Mouse (Mus musculus) 3T3-L1 (cell line): ENCODE data around the gene Etfdh.
"Not testable (repeated sequence)": the region's sequence is repeated elsewhere in the genome, so short reads cannot be mapped to it uniquely, and the experiment has no call there.

ENCODE experiments used
- DNase-seq: peaks from one replicate; pipeline ENCODE4 v3.0.0-alpha.2; 2015; ENCODE audit warnings: low read depth, low spot score

Gene Etfdh

GRCm38 (mm10) chr3:79577606-79578005 is 51.7 kb downstream of the Etfdh start:
- DNase-seq = no peak

GRCm38 (mm10) chr3:79576865-79577264 is 52.4 kb downstream of the Etfdh start:
- DNase-seq = no peak

GRCm38 (mm10) chr3:79576468-79576816 is 52.9 kb downstream of the Etfdh start:
- no peak for DNase-seq

GRCm38 (mm10) chr3:79575576-79576467 is 53.5 kb downstream of the Etfdh start:
- DNase-seq = peak; percentile 24

GRCm38 (mm10) chr3:79574336-79574735 is 55.0 kb downstream of the Etfdh start:
- no peak for DNase-seq

- DNase-seq = not testable (repeated sequence)
These were observed 55.9 kb downstream of the Etfdh start for GRCm38 (mm10) chr3:79573376-79573775.

GRCm38 (mm10) chr3:79572399-79572798 is 56.9 kb downstream of the Etfdh start:
- no peak for DNase-seq

GRCm38 (mm10) chr3:79569351-79569681 is 60.0 kb downstream of the Etfdh start:
- DNase-seq = no peak

- DNase-seq = no peak
These were observed 60.5 kb downstream of the Etfdh start for GRCm38 (mm10) chr3:79568629-79569350.

GRCm38 (mm10) chr3:79567703-79568362 is 61.5 kb downstream of the Etfdh start, which contains the start of gene Fnip2:
Gene Fnip2, minus strand, starts transcription at chr3:79567796.
- peak; percentile 96 for DNase-seq

- DNase-seq = peak; percentile 43
These were observed 62.3 kb downstream of the Etfdh start for GRCm38 (mm10) chr3:79566716-79567691.

- DNase-seq = no peak
These were observed 64.3 kb downstream of the Etfdh start for GRCm38 (mm10) chr3:79564875-79565606.

- DNase-seq = no peak
These were observed 65.8 kb downstream of the Etfdh start for GRCm38 (mm10) chr3:79563511-79563910.

- DNase-seq = no peak
These were observed 67.2 kb downstream of the Etfdh start for GRCm38 (mm10) chr3:79561784-79562715.

GRCm38 (mm10) chr3:79560555-79560954 is 68.7 kb downstream of the Etfdh start:
- DNase-seq = no peak

- DNase-seq = no peak
These were observed 69.6 kb downstream of the Etfdh start for GRCm38 (mm10) chr3:79559773-79560045.

GRCm38 (mm10) chr3:79559021-79559772 is 70.1 kb downstream of the Etfdh start:
- peak; percentile 83 for DNase-seq

GRCm38 (mm10) chr3:79555061-79555460 is 74.2 kb downstream of the Etfdh start:
- no peak for DNase-seq
